Mouse (Mus musculus) heart, postnatal 0 days (tissue): ENCODE measurements around the gene Ighmbp2. TPM values are rescaled to one million over a fixed set of nuclear protein-coding genes. Genes with fewer than 3 reads are reported as not detected.

ENCODE experiments used
- ATAC-seq: fragments of 200-750 bp; cut with Nextera tagmentation; 2 replicates; pipeline ENCODE4 v1.8.0; 2017; ENCODE audit warnings: low read depth, moderate number of reproducible peaks, moderate library complexity; ENCODE audit not compliant: insufficient read depth
- DNase-seq: peaks from one replicate; pipeline ENCODE4 v3.0.0-alpha.2; 2016; ENCODE audit warnings: low spot score
- H3K27ac ChIP-seq: fragments of 300-500 bp; sonication (generic); 2 replicates; pipeline ENCODE4 v1.5.1; 2014; ENCODE audit warnings: low read depth, mild to moderate bottlenecking
- H3K27me3 ChIP-seq: fragments of 300-500 bp; sonication (generic); 2 replicates; pipeline ENCODE4 v1.6.1; 2014; ENCODE audit warnings: low read length, mixed read lengths; ENCODE audit not compliant: control insufficient read depth, insufficient read depth
- H3K36me3 ChIP-seq: fragments of 300-500 bp; sonication (generic); replicated peaks from 2 replicates; pipeline ENCODE4 v1.6.1; 2014; ENCODE audit warnings: low read length, mixed read lengths; ENCODE audit not compliant: control insufficient read depth, insufficient read depth
- H3K4me1 ChIP-seq: fragments of 300-500 bp; sonication (generic); 2 replicates; pipeline ENCODE4 v1.6.1; 2014; ENCODE audit warnings: antibody characterized with exemption; ENCODE audit not compliant: control insufficient read depth, insufficient read depth
- H3K4me2 ChIP-seq: fragments of 300-500 bp; sonication (generic); 2 replicates; pipeline ENCODE4 v1.6.1; 2014; ENCODE audit warnings: low read depth, mild to moderate bottlenecking, low read length, moderate library complexity
- H3K4me3 ChIP-seq: fragments of 300-500 bp; sonication (generic); 2 replicates; pipeline ENCODE4 v1.5.1; 2014; ENCODE audit warnings: low read depth, low read length
- H3K9ac ChIP-seq: fragments of 300-500 bp; sonication (generic); replicated peaks from 2 replicates; pipeline ENCODE4 v1.6.1; 2014; ENCODE audit warnings: low read depth, low read length, mixed read lengths
- H3K9me3 ChIP-seq: fragments of 300-500 bp; sonication (generic); replicated peaks from 2 replicates; pipeline ENCODE4 v1.6.1; 2016; ENCODE audit warnings: low read length; ENCODE audit not compliant: control insufficient read depth
- CTCF ChIP-seq: IDR thresholded peaks from 2 replicates; pipeline ENCODE4 v1.5.1; 2016; ENCODE audit warnings: antibody characterized with exemption, control low read depth, low read depth
- EP300 ChIP-seq: IDR thresholded peaks from 2 replicates; pipeline ENCODE4 v1.6.1; 2016; ENCODE audit warnings: antibody characterized with exemption, low read depth
- WGBS: fragments of 180-500 bp; shearing (Covaris S2); extraction: QIAGEN DNeasy Blood & Tissue Kit; methylation state at CpG from one replicate; pipeline ENCODE4 v1.1.7; 2014; 5-methylcytosine and 5-hydroxymethylcytosine counted together
- polyA plus RNA-seq: library from polyadenylated mRNA; unstranded; fragments of >200 nt; fragmentation: Nextera tagmentation; extraction: Ambion mirVana; gene quantifications from 2 replicates; pipeline ENCODE4 v1.2.1, GENCODE M21; 2015
- total RNA-seq: library from RNA; depleted of rRNA; stranded (reverse); fragments of >200 nt; gene quantifications from 2 replicates; pipeline ENCODE4 v1.2.3, GENCODE M21; 2014; ENCODE audit warnings: low replicate concordance

Gene Ighmbp2
- total and polyA plus RNA-seq, 2 experiments from 2014 or later: 3.1 to 4.5 TPM

DNA sequence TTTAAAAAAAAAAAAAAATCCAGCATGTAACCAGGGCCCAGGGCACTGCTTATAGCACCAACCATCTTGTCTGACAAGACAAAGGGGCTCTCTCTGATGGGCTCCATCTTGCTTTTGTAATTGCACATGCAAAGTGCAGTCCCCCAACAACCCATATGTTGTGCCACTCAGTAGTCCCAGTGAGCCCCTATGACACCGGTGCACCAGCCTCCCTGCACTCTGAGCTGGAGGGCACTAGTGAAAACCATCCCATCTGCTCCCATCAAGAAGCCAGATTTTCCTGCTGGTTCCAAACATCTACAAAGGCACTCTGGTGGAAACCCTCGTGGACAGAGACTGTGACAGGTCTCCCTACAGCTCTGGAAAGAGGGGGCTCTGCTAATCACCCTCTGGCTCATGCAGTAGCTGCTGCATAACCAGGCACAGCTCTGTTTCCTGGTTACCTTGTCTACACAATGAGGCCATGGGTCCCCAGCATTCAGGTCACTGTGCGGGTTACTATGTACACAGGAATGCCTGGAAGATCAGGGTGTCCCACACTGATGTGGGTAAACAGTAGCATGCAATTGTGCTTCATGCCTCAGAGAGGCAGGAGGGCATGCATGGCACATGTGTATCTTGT lies 7.0 kb downstream of the Ighmbp2 start:
- no peaks in the 10 kb centered on the region for H3K27me3 ChIP-seq
- no peaks in the 10 kb centered on the region for H3K4me1 ChIP-seq
- H3K4me2 ChIP-seq: no peak overlapping the region
- ATAC-seq (no peak), DNase-seq (no peak)
- H3K9me3 ChIP-seq: no peaks in the 10 kb centered on the region
- H3K4me3 ChIP-seq: no peak overlapping the region
- no peak for TF ChIP-seq EP300
- no peak for TF ChIP-seq CTCF
- H3K9ac ChIP-seq: no peak overlapping the region
- H3K36me3 ChIP-seq: peaks cover 82% of the 10 kb centered on the region
- H3K27ac ChIP-seq: no peak overlapping the region
- WGBS: 88% methylated on average over 3 of the region's 3 CpGs

DNA sequence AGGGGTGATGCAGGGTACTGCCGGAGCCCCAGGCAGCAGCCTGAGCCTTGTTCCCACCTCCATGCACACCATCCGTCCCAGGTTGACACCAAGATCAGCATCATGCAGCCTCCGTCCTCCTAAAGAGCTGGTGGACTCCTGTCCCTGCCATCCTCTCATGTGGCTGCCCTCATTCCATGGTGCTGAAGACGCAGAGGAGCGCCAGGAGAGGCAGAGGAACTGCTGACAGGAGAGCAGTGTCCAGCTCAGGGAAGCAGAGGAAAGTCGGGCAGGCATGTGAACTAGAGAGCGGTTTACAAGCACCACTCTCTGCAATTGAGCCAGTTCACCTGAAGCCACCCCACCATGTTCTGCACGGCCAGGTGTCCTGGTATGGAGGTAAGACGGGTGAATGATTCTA lies 9.5 kb downstream of the Ighmbp2 start:
- no peak for ATAC-seq
- Histone ChIP-seq H3K27me3 (no peaks in the 10 kb centered on the region), H3K9me3 (no peaks in the 10 kb centered on the region), H3K4me2 (no peak overlapping the region), H3K9ac (no peak overlapping the region), H3K4me3 (no peak overlapping the region), H3K36me3 (peaks cover 92% of the 10 kb centered on the region), H3K4me1 (no peaks in the 10 kb centered on the region), H3K27ac (no peak overlapping the region)
- TF ChIP-seq CTCF (no peak), EP300 (no peak)
- WGBS: 85% methylated on average over 9 of the region's 9 CpGs
- DNase-seq: no peak

DNA sequence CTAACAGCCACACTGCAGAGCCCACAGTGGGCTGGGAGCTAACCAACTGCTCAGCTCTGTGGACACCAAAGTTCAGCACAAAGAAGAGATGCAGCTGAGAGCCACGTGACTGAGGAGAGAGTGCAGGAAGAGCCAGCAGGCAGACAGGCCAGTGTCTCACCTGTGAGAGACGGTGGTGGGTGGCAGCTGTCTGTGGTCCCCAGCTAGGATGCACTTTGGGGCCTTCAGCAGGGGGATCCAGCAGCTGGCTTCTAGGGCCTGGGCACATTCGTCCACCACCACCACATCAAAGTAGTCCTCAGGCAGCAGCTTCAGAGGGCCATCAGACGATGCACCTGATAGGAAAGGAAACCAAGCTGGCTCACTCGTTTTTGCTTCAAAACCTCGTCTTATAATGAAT lies 11.5 kb downstream of the Ighmbp2 start:
- H3K27me3 ChIP-seq: no peaks in the 10 kb centered on the region
- ATAC-seq: no peak
- H3K9me3 ChIP-seq: no peaks in the 10 kb centered on the region
- DNase-seq: no peak
- no peak overlapping the region for H3K4me3 ChIP-seq
- H3K4me2 ChIP-seq: no peak overlapping the region
- WGBS: 83% methylated on average over 6 of the region's 6 CpGs
- H3K27ac ChIP-seq: no peak overlapping the region
- peaks cover 92% of the 10 kb centered on the region for H3K36me3 ChIP-seq
- H3K9ac ChIP-seq: no peak overlapping the region
- H3K4me1 ChIP-seq: no peaks in the 10 kb centered on the region
- no peak for TF ChIP-seq EP300
- no peak for TF ChIP-seq CTCF

DNA sequence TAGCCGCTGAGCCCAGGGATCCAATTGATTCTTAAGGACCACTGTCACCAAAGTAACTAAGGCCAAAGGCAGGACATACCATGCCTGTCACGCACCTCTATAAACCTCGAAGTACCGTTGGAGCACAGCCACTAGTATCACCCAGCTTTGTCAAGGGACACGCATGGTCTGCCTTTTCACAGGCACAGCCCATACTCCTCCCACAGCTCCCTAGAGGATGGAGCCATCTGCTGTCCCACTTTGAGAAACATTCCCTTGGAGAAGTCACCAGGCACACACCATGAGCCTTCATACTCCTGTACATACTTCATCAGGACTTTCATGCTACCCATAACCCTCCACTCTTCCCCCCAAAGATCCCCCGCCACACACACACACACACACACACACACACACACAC lies 13.0 kb downstream of the Ighmbp2 start:
- Histone ChIP-seq H3K36me3 (peaks cover 92% of the 10 kb centered on the region), H3K9me3 (no peaks in the 10 kb centered on the region), H3K27me3 (no peaks in the 10 kb centered on the region), H3K9ac (no peak overlapping the region), H3K4me1 (no peaks in the 10 kb centered on the region), H3K4me3 (no peak overlapping the region), H3K27ac (no peak overlapping the region), H3K4me2 (no peak overlapping the region)
- no peak for TF ChIP-seq CTCF
- TF ChIP-seq EP300: no peak
- ATAC-seq: no peak
- 90% methylated on average over 6 of the region's 6 CpGs for WGBS
- DNase-seq: no peak

DNA sequence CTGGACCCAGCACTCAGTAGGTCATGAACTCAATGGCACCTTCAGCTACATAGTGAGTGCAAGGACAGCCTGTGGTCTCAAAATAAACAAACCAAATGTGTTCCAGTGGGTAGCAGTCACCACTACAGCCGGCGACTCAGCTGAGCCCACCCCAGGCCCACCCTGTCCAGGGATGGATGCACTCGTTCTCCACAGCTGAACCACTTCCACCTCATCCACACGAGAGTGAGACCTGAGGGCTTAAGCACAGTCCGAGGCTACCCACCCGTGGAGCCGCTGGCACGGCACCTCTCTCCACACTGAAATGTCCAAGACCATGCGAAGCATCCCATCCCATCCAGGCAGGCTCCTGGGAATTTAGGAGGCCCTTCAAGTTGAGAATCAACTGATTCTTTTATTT lies 13.5 kb downstream of the Ighmbp2 start:
- no peak for TF ChIP-seq EP300
- TF ChIP-seq CTCF: no peak
- ATAC-seq: no peak

More for the DNA sequence above, 13.5 kb downstream of the Ighmbp2 start:
- H3K27ac ChIP-seq: no peak overlapping the region
- no peak overlapping the region for H3K4me3 ChIP-seq
- H3K9me3 ChIP-seq: no peaks in the 10 kb centered on the region
- no peak for DNase-seq
- no peaks in the 10 kb centered on the region for H3K27me3 ChIP-seq
- H3K9ac ChIP-seq: no peak overlapping the region
- H3K4me2 ChIP-seq: no peak overlapping the region
- WGBS: 92% methylated on average over 9 of the region's 9 CpGs
- no peaks in the 10 kb centered on the region for H3K4me1 ChIP-seq
- peaks cover 92% of the 10 kb centered on the region for H3K36me3 ChIP-seq
